Mouse (Mus musculus): Measurements from ENCODE around the gene Dlg4. TPM values are rescaled to one million over a fixed set of nuclear protein-coding genes. Genes with fewer than 3 reads are reported as not detected.

Dlg4 gene
- polyA plus RNA-seq, 1 experiment: 13.3 TPM

DNA sequence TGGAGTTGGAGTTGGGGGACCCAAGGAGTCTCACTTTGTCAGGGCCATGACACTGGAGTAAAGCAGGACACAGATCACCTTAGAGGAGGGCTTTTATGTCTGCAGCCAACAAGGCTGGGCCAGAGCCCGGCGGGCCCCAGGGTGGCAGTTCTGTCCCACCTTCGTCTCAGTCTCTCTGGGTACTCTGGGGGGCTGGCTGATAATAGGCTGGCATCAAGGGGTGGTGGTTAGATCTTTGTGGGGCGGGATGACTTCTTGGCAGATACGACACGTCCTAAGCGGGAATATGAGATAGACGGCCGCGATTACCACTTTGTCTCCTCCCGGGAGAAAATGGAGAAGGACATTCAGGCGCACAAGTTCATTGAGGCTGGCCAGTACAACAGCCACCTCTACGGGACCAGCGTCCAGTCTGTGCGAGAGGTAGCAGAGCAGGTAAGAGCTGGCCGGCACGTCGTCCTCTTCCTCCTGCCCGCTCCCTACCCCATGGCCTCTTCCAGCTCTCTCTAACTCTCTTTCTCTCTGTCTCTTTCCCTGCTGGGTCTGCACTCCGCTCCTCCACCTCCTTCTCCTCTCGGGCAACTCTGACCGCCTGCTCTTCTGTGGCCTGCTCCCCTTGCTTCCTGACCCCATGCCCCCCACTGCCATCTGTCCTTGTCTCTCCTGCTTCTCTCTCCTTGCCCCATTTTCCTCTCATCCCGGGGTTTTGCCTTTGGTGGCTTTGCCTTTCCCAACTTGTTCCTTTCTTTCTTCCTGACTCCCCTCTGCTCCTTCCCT, 25.8 kb downstream of the Dlg4 start:
- 94% methylated on average over 23 of the region's 23 CpGs for WGBS

GRCm38 (mm10) chr11:70043665-70044064, 26.9 kb downstream of the Dlg4 start:
- no peak for TF ChIP-seq POLR2A (IDR thresholded peaks at IDR 0.05; ENCODE audit: low read depth, low read length)
- TF ChIP-seq CTCF (IDR thresholded peaks at IDR 0.05; ENCODE audit: extremely low read depth, insufficient read depth, insufficient read length, insufficient replicate concordance): no peak
- 99% methylated on average over 7 of the region's 7 CpGs for WGBS
- Histone ChIP-seq H3K4me3 (ENCODE audit: extremely low read depth, insufficient read depth, insufficient read length) (no peak overlapping the region), H3K36me3 (ENCODE audit: control insufficient read depth, insufficient read depth, low read length) (no peaks in the 10 kb centered on the region), H3K27ac (ENCODE audit: insufficient read depth, low read length) (no peak overlapping the region), H3K4me1 (ENCODE audit: control insufficient read depth, insufficient read depth, insufficient read length) (no peaks in the 10 kb centered on the region), H3K27me3 (ENCODE audit: control insufficient read depth, insufficient read depth, low read length) (no peaks in the 10 kb centered on the region)
- no peak for DNase-seq (ENCODE audit: low read depth in 1 of 2, low spot score in 2 of 2)

More for the DNA sequence above, 25.8 kb downstream of the Dlg4 start:
- Histone ChIP-seq H3K36me3 (ENCODE audit: control insufficient read depth, insufficient read depth, low read length) (no peaks in the 10 kb centered on the region), H3K27me3 (ENCODE audit: control insufficient read depth, insufficient read depth, low read length) (no peaks in the 10 kb centered on the region), H3K27ac (ENCODE audit: insufficient read depth, low read length) (no peak overlapping the region), H3K4me1 (ENCODE audit: control insufficient read depth, insufficient read depth, insufficient read length) (peaks cover 3% of the 10 kb centered on the region; the same call in 1 of the 2 replicates), H3K4me3 (ENCODE audit: extremely low read depth, insufficient read depth, insufficient read length) (no peak overlapping the region)
- no peak for DNase-seq (ENCODE audit: low read depth in 1 of 2, low spot score in 2 of 2)
- TF ChIP-seq POLR2A (IDR thresholded peaks at IDR 0.05; ENCODE audit: low read depth, low read length) (no peak), CTCF (IDR thresholded peaks at IDR 0.05; ENCODE audit: extremely low read depth, insufficient read depth, insufficient read length, insufficient replicate concordance) (no peak)

GRCm38 (mm10) chr11:70045435-70045834, 28.7 kb downstream of the Dlg4 start:
- Histone ChIP-seq H3K36me3 (ENCODE audit: control insufficient read depth, insufficient read depth, low read length) (no peaks in the 10 kb centered on the region), H3K27me3 (ENCODE audit: control insufficient read depth, insufficient read depth, low read length) (no peaks in the 10 kb centered on the region), H3K27ac (ENCODE audit: insufficient read depth, low read length) (no peak overlapping the region), H3K4me3 (ENCODE audit: extremely low read depth, insufficient read depth, insufficient read length) (no peak overlapping the region), H3K4me1 (ENCODE audit: control insufficient read depth, insufficient read depth, insufficient read length) (no peaks in the 10 kb centered on the region)
- DNase-seq (ENCODE audit: low read depth in 1 of 2, low spot score in 2 of 2): no peak
- WGBS: 79% methylated on average over 9 of the region's 9 CpGs
- TF ChIP-seq CTCF (IDR thresholded peaks at IDR 0.05; ENCODE audit: extremely low read depth, insufficient read depth, insufficient read length, insufficient replicate concordance): no peak
- TF ChIP-seq POLR2A (IDR thresholded peaks at IDR 0.05; ENCODE audit: low read depth, low read length): no peak

GRCm38 (mm10) chr11:70049366-70049765, 32.6 kb downstream of the Dlg4 start:
- H3K4me3 ChIP-seq (ENCODE audit: extremely low read depth, insufficient read depth, insufficient read length): no peak overlapping the region

GRCm38 (mm10) chr11:70049816-70050215, 33.1 kb downstream of the Dlg4 start:
- DNase-seq (ENCODE audit: low read depth in 1 of 2, low spot score in 2 of 2): no peak
- 65% methylated on average over 10 of the region's 10 CpGs for WGBS

More at GRCm38 (mm10) chr11:70049366-70049765, 32.6 kb downstream of the Dlg4 start:
- Histone ChIP-seq H3K4me1 (ENCODE audit: control insufficient read depth, insufficient read depth, insufficient read length) (no peaks in the 10 kb centered on the region), H3K27me3 (ENCODE audit: control insufficient read depth, insufficient read depth, low read length) (no peaks in the 10 kb centered on the region), H3K36me3 (ENCODE audit: control insufficient read depth, insufficient read depth, low read length) (no peaks in the 10 kb centered on the region), H3K27ac (ENCODE audit: insufficient read depth, low read length) (no peak overlapping the region)
- TF ChIP-seq POLR2A (IDR thresholded peaks at IDR 0.05; ENCODE audit: low read depth, low read length) (no peak), CTCF (IDR thresholded peaks at IDR 0.05; ENCODE audit: extremely low read depth, insufficient read depth, insufficient read length, insufficient replicate concordance) (no peak)
- 82% methylated on average over 6 of the region's 6 CpGs for WGBS
- no peak for DNase-seq (ENCODE audit: low read depth in 1 of 2, low spot score in 2 of 2)

DNA sequence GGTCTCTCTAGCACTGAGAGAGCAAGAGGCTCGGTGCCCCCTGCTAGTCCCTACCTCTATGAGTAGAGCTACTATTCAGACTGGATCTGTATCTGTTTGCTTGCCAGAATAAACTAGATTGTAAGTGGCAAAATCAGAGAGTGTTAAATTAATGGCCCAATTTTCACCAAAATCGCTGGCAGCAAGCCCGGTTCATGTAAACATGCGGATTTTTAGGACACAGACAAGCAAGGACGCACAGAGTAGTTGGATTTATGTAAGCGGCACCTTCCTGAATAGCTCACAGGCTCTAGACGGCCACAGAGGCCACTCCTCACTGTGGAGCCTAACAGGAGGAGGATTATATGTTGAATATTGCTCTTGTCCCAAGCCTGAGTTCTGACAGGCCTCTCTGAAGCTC, 36.4 kb downstream of the Dlg4 start:
- Histone ChIP-seq H3K4me1 (ENCODE audit: control insufficient read depth, insufficient read depth, insufficient read length) (no peaks in the 10 kb centered on the region), H3K4me3 (ENCODE audit: extremely low read depth, insufficient read depth, insufficient read length) (no peak overlapping the region), H3K36me3 (ENCODE audit: control insufficient read depth, insufficient read depth, low read length) (no peaks in the 10 kb centered on the region), H3K27me3 (ENCODE audit: control insufficient read depth, insufficient read depth, low read length) (no peaks in the 10 kb centered on the region), H3K27ac (ENCODE audit: insufficient read depth, low read length) (no peak overlapping the region)
- no peak for DNase-seq (ENCODE audit: low read depth in 1 of 2, low spot score in 2 of 2)
- TF ChIP-seq POLR2A (IDR thresholded peaks at IDR 0.05; ENCODE audit: low read depth, low read length) (no peak), CTCF (IDR thresholded peaks at IDR 0.05; ENCODE audit: extremely low read depth, insufficient read depth, insufficient read length, insufficient replicate concordance) (no peak)
- 85% methylated on average over 7 of the region's 7 CpGs for WGBS

More at GRCm38 (mm10) chr11:70049816-70050215, 33.1 kb downstream of the Dlg4 start:
- H3K4me1 ChIP-seq (ENCODE audit: control insufficient read depth, insufficient read depth, insufficient read length): no peaks in the 10 kb centered on the region
- no peaks in the 10 kb centered on the region for H3K36me3 ChIP-seq (ENCODE audit: control insufficient read depth, insufficient read depth, low read length)
- H3K4me3 ChIP-seq (ENCODE audit: extremely low read depth, insufficient read depth, insufficient read length): no peak overlapping the region
- TF ChIP-seq POLR2A (IDR thresholded peaks at IDR 0.05; ENCODE audit: low read depth, low read length): no peak
- H3K27me3 ChIP-seq (ENCODE audit: control insufficient read depth, insufficient read depth, low read length): no peaks in the 10 kb centered on the region
- H3K27ac ChIP-seq (ENCODE audit: insufficient read depth, low read length): no peak overlapping the region

GRCm38 (mm10) chr11:70053898-70054570, 37.3 kb downstream of the Dlg4 start, which contains the start of gene Asgr1:
TSS of gene Asgr1 (plus strand) at chr11:70054085.
- H3K36me3 ChIP-seq (ENCODE audit: control insufficient read depth, insufficient read depth, low read length): no peaks in the 10 kb centered on the region
- no peaks in the 10 kb centered on the region for H3K27me3 ChIP-seq (ENCODE audit: control insufficient read depth, insufficient read depth, low read length)
- H3K4me1 ChIP-seq (ENCODE audit: control insufficient read depth, insufficient read depth, insufficient read length): no peaks in the 10 kb centered on the region
- no peak within 1 kb of the TSS for H3K4me3 ChIP-seq (ENCODE audit: extremely low read depth, insufficient read depth, insufficient read length)
- 94% methylated on average over 10 of the region's 10 CpGs for WGBS
- no peak for DNase-seq (ENCODE audit: low read depth in 1 of 2, low spot score in 2 of 2)
- TF ChIP-seq POLR2A (IDR thresholded peaks at IDR 0.05; ENCODE audit: low read depth, low read length) (no peak), CTCF (IDR thresholded peaks at IDR 0.05; ENCODE audit: extremely low read depth, insufficient read depth, insufficient read length, insufficient replicate concordance) (no peak)
- H3K27ac ChIP-seq (ENCODE audit: insufficient read depth, low read length): no peak within 1 kb of the TSS

All from spleen, adult 2 months (tissue).